Mouse (Mus musculus): Measurements from ENCODE around the gene Cep112. TPM values are rescaled to one million over a fixed set of nuclear protein-coding genes. Genes with fewer than 3 reads are reported as not detected.
A peak's percentile ranks its signal among the peaks of the same experiment; 100 is the strongest.

The Cep112 gene
- polyA plus RNA-seq, 1 experiment from 2014 or later, result 11.8 TPM

GRCm38 (mm10) chr11:108464715-108465301 is 39.8 kb downstream of the Cep112 start:
- H3K36me3 ChIP-seq (ENCODE audit: control insufficient read depth, insufficient read depth, low read length), result no peaks in the 10 kb centered on the region
- H3K9me3 ChIP-seq (replicated peaks; ENCODE audit: control insufficient read depth, low read length), result no peaks in the 10 kb centered on the region
- no peak for ATAC-seq (replicated peaks; ENCODE audit: insufficient number of reproducible peaks, low FRiP score, low TSS enrichment)
- H3K4me1 ChIP-seq (ENCODE audit: control insufficient read depth, insufficient read depth, low read length), result peaks cover 7% of the 10 kb centered on the region; the same call in 1 of the 2 replicates
- WGBS (ENCODE audit: insufficient replicate concordance), result 70% methylated on average over 4 of the region's 4 CpGs
- no peaks in the 10 kb centered on the region for H3K27me3 ChIP-seq (ENCODE audit: control insufficient read depth, insufficient read depth, low read length)
- no peak overlapping the region for H3K4me3 ChIP-seq (ENCODE audit: low read depth, low read length)
- H3K4me2 ChIP-seq, result no peak overlapping the region
- 0 out of 2 replicates have a peak overlapping the region, but pooled peaks have one; percentile 29 for H3K27ac ChIP-seq (ENCODE audit: low read depth, low read length)
- no peak overlapping the region for H3K9ac ChIP-seq (ENCODE audit: low read depth, low read length)

- H3K4me3 ChIP-seq (ENCODE audit: low read depth, low read length), result no peak overlapping the region
- no peak for ATAC-seq (replicated peaks; ENCODE audit: insufficient number of reproducible peaks, low FRiP score, low TSS enrichment)
- no peaks in the 10 kb centered on the region for H3K36me3 ChIP-seq (ENCODE audit: control insufficient read depth, insufficient read depth, low read length)
- no peak overlapping the region for H3K4me2 ChIP-seq
- H3K9ac ChIP-seq (ENCODE audit: low read depth, low read length), result no peak overlapping the region
- no peak overlapping the region for H3K27ac ChIP-seq (ENCODE audit: low read depth, low read length)
- no peaks in the 10 kb centered on the region; the same call in 1 of the 2 replicates for H3K4me1 ChIP-seq (ENCODE audit: control insufficient read depth, insufficient read depth, low read length)
- WGBS (ENCODE audit: insufficient replicate concordance), result 41% methylated on average over 7 of the region's 7 CpGs
- no peaks in the 10 kb centered on the region for H3K27me3 ChIP-seq (ENCODE audit: control insufficient read depth, insufficient read depth, low read length)
- H3K9me3 ChIP-seq (replicated peaks; ENCODE audit: control insufficient read depth, low read length), result no peaks in the 10 kb centered on the region
These were observed 50.7 kb downstream of the Cep112 start for GRCm38 (mm10) chr11:108475738-108476137.

GRCm38 (mm10) chr11:108476226-108476625 is 51.2 kb downstream of the Cep112 start:
- Histone ChIP-seq H3K27ac (ENCODE audit: low read depth, low read length) (no peak overlapping the region), H3K4me1 (ENCODE audit: control insufficient read depth, insufficient read depth, low read length) (no peaks in the 10 kb centered on the region; the same call in 1 of the 2 replicates), H3K9me3 (replicated peaks; ENCODE audit: control insufficient read depth, low read length) (no peaks in the 10 kb centered on the region), H3K36me3 (ENCODE audit: control insufficient read depth, insufficient read depth, low read length) (no peaks in the 10 kb centered on the region), H3K27me3 (ENCODE audit: control insufficient read depth, insufficient read depth, low read length) (no peaks in the 10 kb centered on the region), H3K4me2 (no peak overlapping the region), H3K9ac (ENCODE audit: low read depth, low read length) (no peak overlapping the region), H3K4me3 (ENCODE audit: low read depth, low read length) (no peak overlapping the region)
- ATAC-seq (replicated peaks; ENCODE audit: insufficient number of reproducible peaks, low FRiP score, low TSS enrichment), result no peak
- 63% methylated on average over 1 of the region's 1 CpGs for WGBS (ENCODE audit: insufficient replicate concordance)

GRCm38 (mm10) chr11:108483976-108484375 is 59.0 kb downstream of the Cep112 start:
- no peak overlapping the region for H3K4me3 ChIP-seq (ENCODE audit: low read depth, low read length)
- no peak overlapping the region for H3K4me2 ChIP-seq
- H3K27ac ChIP-seq (ENCODE audit: low read depth, low read length), result no peak overlapping the region
- no peaks in the 10 kb centered on the region for H3K36me3 ChIP-seq (ENCODE audit: control insufficient read depth, insufficient read depth, low read length)
- H3K9ac ChIP-seq (ENCODE audit: low read depth, low read length), result no peak overlapping the region
- no peak for ATAC-seq (replicated peaks; ENCODE audit: insufficient number of reproducible peaks, low FRiP score, low TSS enrichment)
- H3K4me1 ChIP-seq (ENCODE audit: control insufficient read depth, insufficient read depth, low read length), result peaks cover 6% of the 10 kb centered on the region; the same call in 1 of the 2 replicates
- no peaks in the 10 kb centered on the region for H3K9me3 ChIP-seq (replicated peaks; ENCODE audit: control insufficient read depth, low read length)
- H3K27me3 ChIP-seq (ENCODE audit: control insufficient read depth, insufficient read depth, low read length), result no peaks in the 10 kb centered on the region
- WGBS (ENCODE audit: insufficient replicate concordance), result 71% methylated on average over 4 of the region's 4 CpGs

GRCm38 (mm10) chr11:108488256-108488655 is 63.3 kb downstream of the Cep112 start:
- Histone ChIP-seq H3K27ac (ENCODE audit: low read depth, low read length) (no peak overlapping the region), H3K4me2 (no peak overlapping the region), H3K27me3 (ENCODE audit: control insufficient read depth, insufficient read depth, low read length) (no peaks in the 10 kb centered on the region), H3K36me3 (ENCODE audit: control insufficient read depth, insufficient read depth, low read length) (no peaks in the 10 kb centered on the region), H3K9ac (ENCODE audit: low read depth, low read length) (no peak overlapping the region), H3K9me3 (replicated peaks; ENCODE audit: control insufficient read depth, low read length) (no peaks in the 10 kb centered on the region), H3K4me3 (ENCODE audit: low read depth, low read length) (no peak overlapping the region), H3K4me1 (ENCODE audit: control insufficient read depth, insufficient read depth, low read length) (peaks cover 6% of the 10 kb centered on the region; the same call in 1 of the 2 replicates)
- ATAC-seq (replicated peaks; ENCODE audit: insufficient number of reproducible peaks, low FRiP score, low TSS enrichment), result no peak
- 53% methylated on average over 2 of the region's 2 CpGs for WGBS (ENCODE audit: insufficient replicate concordance)

GRCm38 (mm10) chr11:108489863-108490262 is 64.9 kb downstream of the Cep112 start:
- no peaks in the 10 kb centered on the region for H3K9me3 ChIP-seq (replicated peaks; ENCODE audit: control insufficient read depth, low read length)
- no peak overlapping the region for H3K9ac ChIP-seq (ENCODE audit: low read depth, low read length)
- ATAC-seq (replicated peaks; ENCODE audit: insufficient number of reproducible peaks, low FRiP score, low TSS enrichment), result no peak
- H3K4me2 ChIP-seq, result no peak overlapping the region
- H3K36me3 ChIP-seq (ENCODE audit: control insufficient read depth, insufficient read depth, low read length), result no peaks in the 10 kb centered on the region
- H3K4me1 ChIP-seq (ENCODE audit: control insufficient read depth, insufficient read depth, low read length), result peaks cover 6% of the 10 kb centered on the region; the same call in 1 of the 2 replicates
- WGBS (ENCODE audit: insufficient replicate concordance), result 87% methylated on average over 4 of the region's 4 CpGs
- H3K27ac ChIP-seq (ENCODE audit: low read depth, low read length), result no peak overlapping the region
- no peaks in the 10 kb centered on the region for H3K27me3 ChIP-seq (ENCODE audit: control insufficient read depth, insufficient read depth, low read length)
- H3K4me3 ChIP-seq (ENCODE audit: low read depth, low read length), result no peak overlapping the region

GRCm38 (mm10) chr11:108508190-108508589 is 83.2 kb downstream of the Cep112 start:
- Histone ChIP-seq H3K9ac (ENCODE audit: low read depth, low read length) (no peak overlapping the region), H3K4me3 (ENCODE audit: low read depth, low read length) (no peak overlapping the region), H3K9me3 (replicated peaks; ENCODE audit: control insufficient read depth, low read length) (no peaks in the 10 kb centered on the region), H3K27ac (ENCODE audit: low read depth, low read length) (no peak overlapping the region), H3K4me1 (ENCODE audit: control insufficient read depth, insufficient read depth, low read length) (no peaks in the 10 kb centered on the region), H3K4me2 (no peak overlapping the region), H3K36me3 (ENCODE audit: control insufficient read depth, insufficient read depth, low read length) (no peaks in the 10 kb centered on the region), H3K27me3 (ENCODE audit: control insufficient read depth, insufficient read depth, low read length) (no peaks in the 10 kb centered on the region)
- 88% methylated on average over 5 of the region's 5 CpGs for WGBS (ENCODE audit: insufficient replicate concordance)
- ATAC-seq (replicated peaks; ENCODE audit: insufficient number of reproducible peaks, low FRiP score, low TSS enrichment), result no peak

GRCm38 (mm10) chr11:108527725-108528363 is 102.9 kb downstream of the Cep112 start:
- H3K9ac ChIP-seq (ENCODE audit: low read depth, low read length), result no peak overlapping the region
- H3K27ac ChIP-seq (ENCODE audit: low read depth, low read length), result no peak overlapping the region
- no peaks in the 10 kb centered on the region for H3K4me1 ChIP-seq (ENCODE audit: control insufficient read depth, insufficient read depth, low read length)
- no peak for ATAC-seq (replicated peaks; ENCODE audit: insufficient number of reproducible peaks, low FRiP score, low TSS enrichment)
- no peak overlapping the region for H3K4me2 ChIP-seq
- no peak overlapping the region for H3K4me3 ChIP-seq (ENCODE audit: low read depth, low read length)
- H3K9me3 ChIP-seq (replicated peaks; ENCODE audit: control insufficient read depth, low read length), result no peaks in the 10 kb centered on the region
- WGBS (ENCODE audit: insufficient replicate concordance), result 72% methylated on average over 5 of the region's 5 CpGs
- no peaks in the 10 kb centered on the region for H3K27me3 ChIP-seq (ENCODE audit: control insufficient read depth, insufficient read depth, low read length)
- no peaks in the 10 kb centered on the region for H3K36me3 ChIP-seq (ENCODE audit: control insufficient read depth, insufficient read depth, low read length)

- Histone ChIP-seq H3K36me3 (ENCODE audit: control insufficient read depth, insufficient read depth, low read length) (no peaks in the 10 kb centered on the region), H3K4me3 (ENCODE audit: low read depth, low read length) (no peak overlapping the region), H3K4me2 (no peak overlapping the region), H3K9me3 (replicated peaks; ENCODE audit: control insufficient read depth, low read length) (no peaks in the 10 kb centered on the region), H3K4me1 (ENCODE audit: control insufficient read depth, insufficient read depth, low read length) (no peaks in the 10 kb centered on the region), H3K9ac (ENCODE audit: low read depth, low read length) (no peak overlapping the region), H3K27me3 (ENCODE audit: control insufficient read depth, insufficient read depth, low read length) (no peaks in the 10 kb centered on the region), H3K27ac (ENCODE audit: low read depth, low read length) (no peak overlapping the region)
- no peak for ATAC-seq (replicated peaks; ENCODE audit: insufficient number of reproducible peaks, low FRiP score, low TSS enrichment)
- WGBS (ENCODE audit: insufficient replicate concordance), result 68% methylated on average over 1 of the region's 1 CpGs
These were observed 107.9 kb downstream of the Cep112 start for GRCm38 (mm10) chr11:108532901-108533300.

Data from heart, embryonic 11.5 days (tissue).